Mouse (Mus musculus) urinary bladder, adult 2 months (tissue): ENCODE measurements around the gene Npr3. TPM values are rescaled to one million over a fixed set of nuclear protein-coding genes. Genes with fewer than 3 reads are reported as not detected.
"Not testable (repeated sequence)": the region's sequence is repeated elsewhere in the genome, so short reads cannot be mapped to it uniquely, and the experiment has no call there.

Source experiments
- DNase-seq: peaks from one replicate; pipeline ENCODE4 v3.0.0; 2022; ENCODE audit warnings: low spot score
- polyA plus RNA-seq: library from polyadenylated mRNA; depleted of rRNA; stranded (reverse); fragments of >200 nt; gene quantifications from 2 replicates; pipeline ENCODE4 v1.2.3, GENCODE M21; 2012

Gene Npr3
- polyA plus RNA-seq, 1 experiment: 3.7 TPM

DNA sequence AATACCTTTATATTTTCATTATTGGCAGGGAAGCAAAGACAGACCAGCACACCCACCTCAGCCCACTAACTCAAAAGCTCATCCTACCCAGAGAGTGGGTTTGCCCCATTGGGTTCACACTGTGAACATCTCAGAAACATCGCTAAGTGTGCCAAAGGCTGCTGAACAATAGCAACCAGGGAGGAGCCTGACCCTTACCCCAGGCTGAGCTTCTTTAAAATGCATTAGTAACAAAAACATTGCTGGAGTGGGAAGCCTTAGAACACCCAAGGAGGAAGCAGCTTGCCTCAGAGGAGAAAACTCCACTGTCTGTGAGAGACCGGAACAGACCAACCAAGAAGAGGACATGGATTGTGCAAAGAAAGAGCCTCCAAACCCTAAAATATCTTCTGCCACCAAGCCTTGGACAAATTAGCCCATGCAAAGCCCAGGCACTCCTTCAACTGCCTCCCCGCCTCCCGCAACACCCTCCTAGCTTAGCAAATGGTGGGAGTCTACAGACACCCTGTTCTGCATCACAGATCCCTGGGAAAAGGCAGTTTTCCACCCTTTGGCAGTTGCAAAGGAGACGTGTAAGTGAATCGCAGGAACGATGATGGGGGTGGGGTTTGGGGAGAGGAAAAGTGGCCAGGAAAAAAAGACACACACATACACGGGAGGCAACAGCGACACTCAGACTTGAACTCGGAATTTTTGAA is 24.4 kb downstream of the Npr3 start:
- no peak for DNase-seq

DNA sequence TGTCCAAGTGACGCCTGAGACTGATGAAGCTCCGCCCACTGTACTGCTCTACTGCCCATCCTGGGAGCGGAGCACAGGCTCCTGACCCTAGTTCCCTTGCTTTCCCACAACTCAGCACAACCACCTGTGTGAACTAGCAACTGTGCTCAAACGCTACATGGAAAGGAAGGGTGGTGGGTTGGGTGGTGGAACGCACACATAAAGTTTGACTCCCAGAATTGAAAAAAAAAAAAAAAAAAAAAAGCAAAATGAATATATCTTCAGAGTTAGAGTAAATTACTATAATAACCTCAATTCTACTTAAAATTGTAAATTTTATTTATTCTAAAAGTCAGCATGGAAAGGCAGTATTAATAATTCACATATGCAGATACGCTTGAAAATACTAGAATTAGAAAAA is 25.3 kb downstream of the Npr3 start:
- no peak for DNase-seq

- no peak for DNase-seq
Observed at GRCm38 (mm10) chr15:11878334-11878733, 28.8 kb downstream of the Npr3 start.

GRCm38 (mm10) chr15:11877273-11877672 is 29.8 kb downstream of the Npr3 start:
- no peak for DNase-seq

- no peak for DNase-seq
Observed at GRCm38 (mm10) chr15:11866918-11867317, 40.2 kb downstream of the Npr3 start.

DNA sequence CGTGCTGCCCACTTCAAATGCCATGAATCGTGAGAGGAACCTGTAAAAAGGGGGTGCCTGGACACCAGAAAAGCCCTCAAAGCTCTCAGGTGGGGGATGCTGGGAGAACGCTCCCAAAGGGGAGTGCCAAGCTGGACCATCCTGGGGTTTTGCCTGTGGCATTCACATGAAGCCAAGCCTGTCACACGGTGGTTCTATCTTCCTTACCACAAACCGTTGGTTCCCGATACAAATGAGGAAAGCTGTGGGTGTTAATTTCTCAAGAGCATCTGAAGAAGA is 43.6 kb downstream of the Npr3 start:
- no peak for DNase-seq

- DNase-seq: no peak
Observed at GRCm38 (mm10) chr15:11862785-11863539, 44.1 kb downstream of the Npr3 start.

GRCm38 (mm10) chr15:11862253-11862652 is 44.8 kb downstream of the Npr3 start:
- DNase-seq: no peak

GRCm38 (mm10) chr15:11860259-11860658 is 46.8 kb downstream of the Npr3 start:
- no peak for DNase-seq

DNA sequence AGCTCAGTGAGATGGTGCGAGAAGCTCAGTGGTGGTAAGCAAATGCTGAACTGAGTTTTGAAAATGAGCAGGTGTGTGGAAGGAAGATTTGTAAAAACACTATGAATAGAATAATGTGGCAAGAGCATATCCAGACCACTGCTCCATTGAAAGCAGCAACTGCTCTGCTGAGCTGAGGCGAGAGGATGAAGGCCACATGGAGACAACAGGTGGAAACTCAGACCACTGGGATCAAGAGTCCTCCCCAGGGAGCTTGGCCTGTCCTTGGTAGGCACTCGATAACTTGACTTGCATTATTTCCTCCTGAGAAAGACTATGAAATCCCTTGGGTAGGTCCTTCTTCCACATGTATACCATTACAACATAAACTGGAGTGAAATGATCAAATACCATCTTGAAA is 47.3 kb downstream of the Npr3 start:
- no peak for DNase-seq

- no peak for DNase-seq
Observed at GRCm38 (mm10) chr15:11858411-11858810, 48.7 kb downstream of the Npr3 start.

DNA sequence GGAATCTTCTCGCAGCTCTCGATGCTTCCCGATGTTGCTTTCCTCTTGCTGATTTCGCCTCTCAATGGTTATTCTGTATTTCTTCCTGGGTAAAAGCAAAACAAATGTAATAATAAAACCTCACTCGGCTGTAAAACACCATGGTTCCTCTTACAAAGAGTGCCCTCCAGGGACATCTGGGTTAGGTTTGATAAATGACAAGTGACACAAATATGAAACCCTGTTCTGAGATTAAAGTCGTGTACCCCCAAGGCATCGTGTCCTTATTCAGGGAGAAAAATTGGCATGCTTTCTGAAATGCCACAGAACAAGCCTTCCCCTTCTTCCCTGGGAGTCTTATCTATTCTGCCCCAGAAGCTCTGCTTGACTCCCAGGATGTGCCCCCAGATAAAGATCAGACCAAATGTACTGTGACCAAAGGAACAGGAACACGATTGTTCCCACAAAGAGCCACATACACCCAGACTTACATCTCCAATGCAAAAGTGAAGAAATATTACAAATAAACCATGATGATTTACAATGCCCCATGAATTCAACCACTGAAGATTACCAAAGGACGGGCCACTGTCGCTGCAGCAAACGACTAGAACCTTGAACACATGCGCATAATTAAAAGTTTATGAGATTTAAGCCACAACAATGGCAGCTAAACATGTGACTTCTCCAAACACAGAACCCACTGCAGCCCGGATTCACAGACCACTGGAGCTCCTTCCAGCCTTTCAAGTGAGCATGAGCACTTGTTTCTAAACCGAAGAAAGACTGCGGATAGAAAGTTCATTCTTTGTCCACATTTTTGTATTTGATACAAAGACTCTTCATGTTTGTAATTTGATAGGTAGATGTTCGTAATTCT is 61.7 kb downstream of the Npr3 start:
- no peak for DNase-seq

DNA sequence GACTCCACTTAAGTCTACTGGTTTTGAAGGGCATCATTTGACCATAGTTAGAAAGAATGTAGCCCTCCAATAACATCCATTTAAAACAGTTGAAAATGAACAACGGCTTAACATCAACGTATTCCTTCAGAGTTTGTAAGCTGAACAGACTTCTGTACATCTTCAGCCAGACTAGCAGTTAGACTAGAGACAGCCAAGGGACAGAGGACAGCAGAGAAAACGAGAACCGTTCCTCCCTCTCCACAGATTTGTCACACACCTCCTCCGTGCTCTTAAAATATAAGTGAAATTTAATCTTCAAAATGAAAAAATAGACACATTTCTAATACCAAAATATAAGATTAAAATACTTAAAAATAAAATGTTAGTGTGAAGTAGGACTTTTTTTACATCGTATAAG is 63.0 kb downstream of the Npr3 start:
- DNase-seq: no peak

DNA sequence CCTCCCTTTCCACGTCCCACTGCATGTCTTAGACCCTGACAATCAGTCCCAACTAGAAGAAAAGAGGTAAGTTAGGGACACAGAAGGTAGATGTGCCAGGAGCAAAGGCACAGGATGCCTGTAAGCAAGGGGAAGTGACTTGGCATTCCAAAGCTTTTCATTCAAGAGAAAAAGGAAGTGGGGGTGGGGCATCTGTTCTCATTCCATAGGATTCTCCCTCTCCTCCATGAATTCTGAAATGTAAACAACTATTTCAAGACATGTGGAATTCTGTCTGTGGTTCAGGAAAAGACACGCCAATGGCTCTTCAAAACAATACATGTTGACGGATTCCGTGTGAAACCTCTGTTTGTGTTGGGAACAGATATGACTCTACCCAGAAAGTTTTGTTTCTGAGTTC is 65.3 kb downstream of the Npr3 start:
- DNase-seq: no peak

DNA sequence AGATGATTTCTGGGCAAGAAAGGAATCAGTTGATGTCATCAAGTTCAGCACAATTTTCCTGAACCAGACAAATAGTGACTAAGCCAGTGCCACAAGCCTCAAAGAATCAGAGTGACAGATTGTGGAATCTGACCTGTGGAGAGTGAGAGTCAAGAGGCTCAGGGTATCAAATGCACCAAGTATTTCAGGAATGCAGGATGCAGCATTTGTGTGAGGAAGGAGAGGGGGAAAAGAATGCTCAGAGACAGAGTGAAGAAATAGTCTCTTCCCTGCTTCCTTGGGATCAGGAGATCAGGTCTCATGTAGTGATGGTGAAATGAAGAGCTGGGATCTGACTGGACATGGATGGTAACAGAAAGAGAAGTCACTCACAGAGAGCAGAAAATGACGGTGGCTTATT is 71.2 kb downstream of the Npr3 start:
- DNase-seq: no peak

- not testable (repeated sequence) for DNase-seq
Observed at GRCm38 (mm10) chr15:11822347-11822746, 84.7 kb downstream of the Npr3 start.

DNA sequence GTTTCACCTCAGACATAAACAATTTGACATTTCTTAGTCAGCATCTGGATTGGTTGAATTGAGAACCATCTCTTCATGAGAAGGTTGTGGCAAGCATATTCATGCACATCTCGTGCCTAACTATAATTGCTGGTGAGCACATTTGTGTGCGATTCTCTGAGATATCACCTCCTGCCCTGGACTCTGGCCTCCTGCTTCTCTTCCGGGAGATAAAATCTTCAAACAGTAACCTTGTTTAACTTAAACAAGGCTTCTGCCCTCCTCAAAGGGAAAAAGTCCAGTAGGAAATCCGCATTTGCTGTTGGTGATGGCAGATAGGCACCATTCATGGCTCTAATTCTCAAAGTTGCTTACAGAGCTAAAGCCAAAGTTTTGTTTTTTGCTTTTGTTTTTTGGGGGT is 91.5 kb downstream of the Npr3 start:
- no peak for DNase-seq

GRCm38 (mm10) chr15:11803576-11803975 is 103.5 kb downstream of the Npr3 start:
- no peak for DNase-seq

GRCm38 (mm10) chr15:11801863-11802722 is 105.0 kb downstream of the Npr3 start:
- no peak for DNase-seq

DNA sequence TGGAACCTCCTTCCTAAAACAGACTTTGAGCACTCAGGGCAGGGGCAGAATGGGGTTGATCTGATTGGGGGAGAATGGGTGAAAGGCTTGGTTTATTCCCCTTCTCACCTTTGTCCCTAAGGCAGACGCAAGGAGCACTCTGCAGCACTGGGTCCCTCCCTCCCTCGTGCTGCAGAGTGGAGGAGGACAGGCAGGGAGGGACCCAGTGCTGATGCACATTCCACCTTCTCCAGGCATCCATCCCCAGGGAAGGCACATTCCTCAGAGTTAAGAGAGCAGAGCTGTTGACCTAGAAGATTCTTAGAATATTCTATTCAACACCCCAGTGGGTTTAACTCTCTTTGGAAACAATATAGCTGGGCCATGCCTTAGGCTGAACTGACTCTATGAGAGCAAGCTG is 112.5 kb downstream of the Npr3 start:
- DNase-seq: no peak
